Mouse (Mus musculus) lung, embryonic 16.5 days (tissue): ENCODE results near the gene 1700074P13Rik. TPM values are rescaled to one million over a fixed set of nuclear protein-coding genes. Genes with fewer than 3 reads are reported as not detected.

ENCODE experiments used
- ATAC-seq: fragments of 200-750 bp; cut with Nextera tagmentation; 2 replicates; pipeline ENCODE4 v1.8.0; 2017; ENCODE audit warnings: low read depth, mild to moderate bottlenecking, moderate library complexity
- H3K27ac ChIP-seq: fragments of 300-500 bp; sonication (generic); 2 replicates; pipeline ENCODE4 v1.5.1; 2014; ENCODE audit warnings: mild to moderate bottlenecking, control low read depth, low read length
- H3K27me3 ChIP-seq: fragments of 300-500 bp; sonication (generic); 2 replicates; pipeline ENCODE4 v1.6.1; 2014; ENCODE audit warnings: low read depth, low read length, mixed read lengths; ENCODE audit not compliant: control insufficient read depth, insufficient read depth
- H3K36me3 ChIP-seq: fragments of 300-500 bp; sonication (generic); 2 replicates; pipeline ENCODE4 v1.6.1; 2014; ENCODE audit warnings: low read length; ENCODE audit not compliant: control insufficient read depth, insufficient read depth
- H3K4me1 ChIP-seq: fragments of 300-500 bp; sonication (generic); replicated peaks from 2 replicates; pipeline ENCODE4 v1.6.1; 2014; ENCODE audit warnings: low read length, mixed read lengths; ENCODE audit not compliant: control insufficient read depth, insufficient read depth
- H3K4me2 ChIP-seq: fragments of 300-500 bp; sonication (generic); 2 replicates; pipeline ENCODE4 v1.6.1; 2014; ENCODE audit warnings: low read depth, low read length, control low read depth
- H3K4me3 ChIP-seq: fragments of 300-500 bp; sonication (generic); 2 replicates; pipeline ENCODE4 v1.5.1; 2014; ENCODE audit warnings: mild to moderate bottlenecking, low read length, control low read depth
- H3K9ac ChIP-seq: fragments of 300-500 bp; sonication (generic); 2 replicates; pipeline ENCODE4 v1.6.1; 2014; ENCODE audit warnings: low read length, control low read depth
- H3K9me3 ChIP-seq: fragments of 300-500 bp; sonication (generic); 2 replicates; pipeline ENCODE4 v1.6.1; 2016; ENCODE audit warnings: low read length; ENCODE audit not compliant: control insufficient read depth
- WGBS: fragments of 180-500 bp; shearing (Covaris S2); extraction: QIAGEN DNeasy Blood & Tissue Kit; methylation state at CpG from one replicate; pipeline ENCODE4 v1.1.7; 2014; 5-methylcytosine and 5-hydroxymethylcytosine counted together
- polyA plus RNA-seq: library from polyadenylated mRNA; unstranded; fragments of >200 nt; fragmentation: Nextera tagmentation; extraction: Ambion mirVana; gene quantifications from 2 replicates; pipeline ENCODE4 v1.2.1, GENCODE M21; 2015

The 1700074P13Rik gene
- polyA plus RNA-seq, 1 experiment from 2014 or later = not detected

DNA sequence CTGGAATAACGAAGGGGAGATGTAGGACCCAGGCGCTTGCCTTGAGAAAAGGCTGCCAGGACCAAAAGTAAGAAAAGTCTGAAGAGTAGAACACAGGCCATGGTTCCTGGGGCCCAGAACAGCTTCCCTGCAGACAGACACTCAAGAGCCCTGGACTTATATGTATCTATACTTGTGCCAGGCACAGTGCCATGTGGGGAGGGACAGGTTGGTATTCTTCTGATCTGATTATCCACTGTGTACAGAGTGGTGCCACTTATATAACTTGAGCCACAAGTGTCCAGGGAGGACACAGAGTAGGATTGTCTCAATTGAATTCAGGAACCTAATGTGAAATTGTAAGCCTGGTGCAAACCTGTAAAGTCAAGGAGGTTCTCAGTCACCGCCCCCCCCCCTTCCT lies 53.0 kb downstream of the 1700074P13Rik start, which contains the start of gene Moxd2:
Gene Moxd2, minus strand, starts transcription at position 101 of the 400 bp plus-strand sequence.
- WGBS = 80% methylated on average over 3 of the region's 3 CpGs
- no peak for ATAC-seq
- Histone ChIP-seq H3K9me3 (no peaks in the 10 kb centered on the region), H3K27me3 (no peaks in the 10 kb centered on the region), H3K27ac (no peak within 1 kb of the TSS), H3K4me3 (no peak within 1 kb of the TSS), H3K4me2 (no peak within 1 kb of the TSS), H3K9ac (no peak within 1 kb of the TSS), H3K4me1 (no peaks in the 10 kb centered on the region), H3K36me3 (no peaks in the 10 kb centered on the region)

Other genes starting within 250 kb of the 1700074P13Rik start
- not detected in 2 replicates for gene Moxd2, start 53.1 kb downstream of the 1700074P13Rik start, polyA plus RNA-seq
- not detected in 2 replicates for gene Prss58, start 40.2 kb downstream of the 1700074P13Rik start, polyA plus RNA-seq
- gene Gm4744, start 11.3 kb upstream of the 1700074P13Rik start, polyA plus RNA-seq = not detected in 2 replicates
- gene 1810009J06Rik, start 24.2 kb upstream of the 1700074P13Rik start, polyA plus RNA-seq = not detected in 2 replicates
- not detected in 2 replicates for gene Gm2663, start 58.9 kb upstream of the 1700074P13Rik start, polyA plus RNA-seq
- gene 2210010C04Rik, start 95.0 kb upstream of the 1700074P13Rik start, polyA plus RNA-seq = not detected in 2 replicates